Mouse (Mus musculus) lung, adult 2 months (tissue): ENCODE measurements around the gene Tnfrsf19.

Source experiments
- CTCF ChIP-seq: fragments of 200-500 bp; IDR thresholded peaks from 2 replicates; pipeline ENCODE4 v1.5.1; 2011; ENCODE audit warnings: mild to moderate bottlenecking, low read length, control low read depth; ENCODE audit not compliant: insufficient read depth
- POLR2A ChIP-seq: fragments of 200-500 bp; IDR thresholded peaks from 2 replicates; pipeline ENCODE4 v1.6.1; 2011; ENCODE audit warnings: low read depth, mild to moderate bottlenecking, control low read depth, low read length, borderline replicate concordance; ENCODE audit errors: extremely low read depth

GRCm38 (mm10) chr14:61020968-61021367, 25.3 kb downstream of the Tnfrsf19 start:
- TF ChIP-seq CTCF (no peak), POLR2A (no peak)
